Mouse (Mus musculus) T-cell, adult 66 days (primary cell): ENCODE results near the gene Dap3. TPM values are rescaled to one million over a fixed set of nuclear protein-coding genes. Genes with fewer than 3 reads are reported as not detected.

Experiments used
- total RNA-seq, 2 experiments: library from RNA; stranded (reverse); gene quantifications; 3 replicates in 1 of 2; 4 replicates in 1 of 2; pipeline ENCODE4 v1.2.4; 2023

Dap3 gene
- 100 to 1,000 TPM in 1 of 2 experiments, 10 to 100 TPM in 1; 94.8 to 105 TPM for total RNA-seq

GRCm38 (mm10) chr3:88950576-88951326 is at the start of gene Dap3, which contains the start of gene Ash1l:
TSS of gene Dap3 (minus strand) at chr3:88951181.
TSS of gene Ash1l (plus strand) at chr3:88950622.

DNA sequence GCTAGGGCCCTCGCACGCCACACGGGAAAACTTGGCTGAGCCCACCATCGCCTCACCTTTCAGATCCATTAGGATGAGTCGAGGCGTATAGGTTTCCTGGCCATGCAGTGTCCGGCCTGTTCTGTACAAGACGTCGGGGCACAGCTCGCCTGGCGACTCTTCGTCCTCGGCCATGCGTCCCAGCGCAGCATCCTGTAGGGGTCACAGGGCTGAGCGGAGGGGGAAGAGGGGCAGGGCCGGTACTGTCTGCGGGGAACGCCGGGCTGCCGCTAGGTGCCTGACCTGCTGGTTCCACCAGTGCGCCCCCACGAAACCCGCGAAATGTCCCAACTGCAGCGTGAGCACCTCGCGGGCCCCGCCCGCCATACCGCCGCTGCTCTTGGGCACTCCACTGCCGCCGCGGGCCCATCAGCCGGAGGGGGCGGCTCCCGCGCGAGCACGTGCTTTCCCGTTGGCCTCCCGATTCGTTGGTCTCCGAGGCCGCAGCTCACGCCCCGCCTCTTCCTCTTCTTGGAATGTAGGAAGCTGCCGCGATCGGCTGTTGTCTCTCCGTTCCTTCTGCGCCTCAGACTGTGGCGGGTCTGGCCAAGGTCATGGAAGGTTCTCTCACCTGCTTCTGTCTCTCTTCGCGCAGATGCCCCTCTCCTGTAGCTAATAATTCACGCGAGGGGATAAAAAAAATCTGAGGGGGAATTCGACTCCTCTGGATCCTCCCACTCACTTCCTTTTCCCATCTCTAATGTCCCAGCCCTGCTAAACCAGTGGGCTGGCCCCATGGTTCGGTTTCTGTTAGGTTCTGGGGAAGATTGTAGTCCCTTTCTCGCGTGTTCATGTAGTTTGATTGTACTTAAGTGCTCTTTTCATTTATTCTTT is 37.2 kb downstream of the Dap3 start, which contains the start of gene Msto1:
Gene Msto1 (minus strand): TSS at position 489 of the 873 bp plus-strand sequence.

Other genes starting within 250 kb of the Dap3 start
- gene Rit1, start 234.3 kb downstream of the Dap3 start, total RNA-seq: 10 to 100 TPM; 29.5 to 30.1 TPM
- gene Syt11, start 176.0 kb downstream of the Dap3 start, total RNA-seq: 10 to 100 TPM; 13.1 to 16.9 TPM
- 10 to 100 TPM; 76.4 to 82.9 TPM for gene Gon4l, start 116.0 kb downstream of the Dap3 start, total RNA-seq
- gene Msto1, start 37.2 kb downstream of the Dap3 start, total RNA-seq: 10 to 100 TPM; 17.6 to 18.2 TPM
- 10 to 100 TPM; 82.1 to 86.5 TPM for gene Ash1l, start 559 bp downstream of the Dap3 start, total RNA-seq
- 10 to 100 TPM; 61.7 to 65.0 TPM for gene Rusc1, start 142.1 kb upstream of the Dap3 start, total RNA-seq
- under 1 TPM in 1 of 2 experiments, not detected in 1; 0.26 TPM for gene Gm43738, start 149.9 kb upstream of the Dap3 start, total RNA-seq
- 10 to 100 TPM; 32.7 to 40.2 TPM for gene Fdps, start 150.8 kb upstream of the Dap3 start, total RNA-seq
- gene Pklr, start 185.0 kb upstream of the Dap3 start, total RNA-seq: under 1 TPM; 0.74 to 0.96 TPM
- gene Hcn3, start 209.0 kb upstream of the Dap3 start, total RNA-seq: 10 to 100 TPM; 11.3 to 14.4 TPM
- 100 to 1,000 TPM; 123 to 131 TPM for gene Clk2, start 213.6 kb upstream of the Dap3 start, total RNA-seq
- gene Scamp3, start 226.3 kb upstream of the Dap3 start, total RNA-seq: 100 to 1,000 TPM; 159 to 177 TPM
- 100 to 1,000 TPM; 178 to 181 TPM for gene Fam189b, start 232.0 kb upstream of the Dap3 start, total RNA-seq